Mouse (Mus musculus) retina, adult 2 months (tissue): ENCODE measurements at regions not wholly inside any gene's neighbourhood (a gene's known extent, or its start where the extent isn't known, plus 50 kb on each side); places are given as distances from the start of the nearest gene placed in this dataset.

ENCODE experiments used
- DNase-seq: peaks from one replicate; pipeline ENCODE4 v3.0.0-alpha.2; 2012; ENCODE audit warnings: low read depth, low spot score

GRCm38 (mm10) chr11:112588088-112588487 is 193.9 kb upstream of the Sox9 start:
- DNase-seq, result no peak

- no peak for DNase-seq
These were observed 191.8 kb upstream of the Sox9 start for GRCm38 (mm10) chr11:112590214-112590613.

GRCm38 (mm10) chr11:112592411-112593020 is 189.5 kb upstream of the Sox9 start:
- no peak for DNase-seq

- no peak for DNase-seq
These were observed 188.2 kb upstream of the Sox9 start for GRCm38 (mm10) chr11:112593821-112594220.

- no peak for DNase-seq
These were observed 174.7 kb upstream of the Sox9 start for GRCm38 (mm10) chr11:112607359-112607758.

- no peak for DNase-seq
These were observed 172.7 kb upstream of the Sox9 start for GRCm38 (mm10) chr11:112609277-112609676.

GRCm38 (mm10) chr11:112611073-112611472 is 171.0 kb upstream of the Sox9 start:
- no peak for DNase-seq

- no peak for DNase-seq
These were observed 166.4 kb upstream of the Sox9 start for GRCm38 (mm10) chr11:112615629-112616028.

GRCm38 (mm10) chr11:112616942-112617341 is 165.1 kb upstream of the Sox9 start:
- DNase-seq, result no peak

- DNase-seq, result no peak
These were observed 161.1 kb upstream of the Sox9 start for GRCm38 (mm10) chr11:112620916-112621315.

GRCm38 (mm10) chr11:112621385-112622120 is 160.5 kb upstream of the Sox9 start:
- DNase-seq, result no peak

GRCm38 (mm10) chr11:112649298-112649697 is 132.7 kb upstream of the Sox9 start:
- no peak for DNase-seq

- DNase-seq, result no peak
These were observed 124.4 kb upstream of the Sox9 start for GRCm38 (mm10) chr11:112657410-112658159.

- DNase-seq, result no peak
These were observed 122.1 kb upstream of the Sox9 start for GRCm38 (mm10) chr11:112659911-112660310.

- DNase-seq, result no peak
These were observed 120.6 kb upstream of the Sox9 start for GRCm38 (mm10) chr11:112661426-112661825.

GRCm38 (mm10) chr11:112667311-112667710 is 114.7 kb upstream of the Sox9 start:
- no peak for DNase-seq

GRCm38 (mm10) chr11:112672086-112672485 is 109.9 kb upstream of the Sox9 start:
- DNase-seq, result no peak

- no peak for DNase-seq
These were observed 92.0 kb upstream of the Sox9 start for GRCm38 (mm10) chr11:112690047-112690446.

- DNase-seq, result no peak
These were observed 75.9 kb upstream of the Sox9 start for GRCm38 (mm10) chr11:112706091-112706490.

- no peak for DNase-seq
These were observed 73.8 kb upstream of the Sox9 start for GRCm38 (mm10) chr11:112708119-112708730.

GRCm38 (mm10) chr11:112711656-112712055 is 70.4 kb upstream of the Sox9 start:
- DNase-seq, result no peak

- no peak for DNase-seq
These were observed 63.5 kb upstream of the Sox9 start for GRCm38 (mm10) chr11:112718547-112718946.
